Mouse (Mus musculus) olfactory bulb, adult 2 months (tissue): Measurements from ENCODE around the gene Rasgef1a. TPM values are rescaled to one million over a fixed set of nuclear protein-coding genes. Genes with fewer than 3 reads are reported as not detected.

Experiments used
- H3K27ac ChIP-seq: fragments of 200-500 bp; 2 replicates; pipeline ENCODE4 v1.5.1; 2012; ENCODE audit warnings: low read depth, low read length; ENCODE audit not compliant: insufficient read depth
- H3K4me1 ChIP-seq: fragments of 200-500 bp; 2 replicates; pipeline ENCODE4 v1.6.1; 2012; ENCODE audit warnings: low read length; ENCODE audit not compliant: control insufficient read depth, insufficient read depth
- H3K4me3 ChIP-seq: fragments of 200-500 bp; 2 replicates; pipeline ENCODE4 v1.5.1; 2012; ENCODE audit warnings: mild to moderate bottlenecking, low read depth, low read length, moderate library complexity; ENCODE audit not compliant: insufficient read depth
- CTCF ChIP-seq: fragments of 200-500 bp; IDR thresholded peaks from 2 replicates; pipeline ENCODE4 v1.5.1; 2012; ENCODE audit warnings: low read depth, mild to moderate bottlenecking, low read length, moderate library complexity; ENCODE audit not compliant: insufficient read depth
- POLR2A ChIP-seq: fragments of 200-500 bp; IDR thresholded peaks from 2 replicates; pipeline ENCODE4 v1.6.1; 2012; ENCODE audit warnings: mild to moderate bottlenecking, low read depth, low read length, moderate library complexity; ENCODE audit not compliant: insufficient read depth
- WGBS: fragments of 180-500 bp; shearing (Covaris S2); methylation state at CpG from one replicate; pipeline ENCODE4 v1.1.7; 2018; 5-methylcytosine and 5-hydroxymethylcytosine counted together
- polyA plus RNA-seq: library from polyadenylated mRNA; stranded (reverse); fragments of >200 nt; gene quantifications from 2 replicates; pipeline ENCODE4 v1.2.4, GENCODE M21; 2012; ENCODE audit warnings: low replicate concordance; ENCODE audit not compliant: missing spikeins, insufficient read depth, insufficient read length

The Rasgef1a gene
- polyA plus RNA-seq, 1 experiment, result not detected

DNA sequence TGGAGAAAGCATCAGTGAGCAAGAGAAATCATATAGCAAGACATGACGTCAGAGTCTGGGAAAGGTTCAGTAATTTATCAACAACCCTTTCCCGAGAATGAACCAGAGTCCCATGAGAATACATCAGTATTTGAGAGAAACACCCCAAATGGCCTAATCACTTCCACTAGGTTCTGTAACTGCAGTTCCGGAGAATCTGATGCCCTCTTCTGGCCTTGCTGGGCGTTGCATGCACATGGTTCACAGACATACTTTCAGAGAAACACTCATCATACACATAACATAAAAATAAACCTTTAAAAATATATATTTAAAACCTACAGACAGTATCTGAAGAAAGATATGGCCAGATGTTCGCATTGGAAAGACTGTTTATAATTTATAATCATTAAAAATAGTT is 3.9 kb upstream of the Rasgef1a start:
- Histone ChIP-seq H3K4me1 (peaks cover 9% of the 10 kb centered on the region), H3K4me3 (no peak overlapping the region), H3K27ac (no peak overlapping the region)
- no peak for TF ChIP-seq CTCF
- no peak for TF ChIP-seq POLR2A
- 55% methylated on average over 5 of the region's 5 CpGs for WGBS

GRCm38 (mm10) chr6:118007843-118008539 is 3.2 kb upstream of the Rasgef1a start:
- 43% methylated on average over 4 of the region's 4 CpGs for WGBS
- peaks cover 11% of the 10 kb centered on the region for H3K4me1 ChIP-seq
- no peak overlapping the region for H3K4me3 ChIP-seq
- no peak for TF ChIP-seq CTCF
- TF ChIP-seq POLR2A, result no peak
- H3K27ac ChIP-seq, result no peak overlapping the region

- H3K4me1 ChIP-seq, result peaks cover 34% of the 10 kb centered on the region
- WGBS, result 55% methylated on average over 3 of the region's 3 CpGs
- 0 out of 2 replicates have a peak overlapping the region, but pooled peaks have one; percentile 74 for H3K27ac ChIP-seq
- no peak for TF ChIP-seq POLR2A
- TF ChIP-seq CTCF, result no peak
- H3K4me3 ChIP-seq, result no peak overlapping the region
Observed at GRCm38 (mm10) chr6:118010256-118010655, 982 bp upstream of the Rasgef1a start.

DNA sequence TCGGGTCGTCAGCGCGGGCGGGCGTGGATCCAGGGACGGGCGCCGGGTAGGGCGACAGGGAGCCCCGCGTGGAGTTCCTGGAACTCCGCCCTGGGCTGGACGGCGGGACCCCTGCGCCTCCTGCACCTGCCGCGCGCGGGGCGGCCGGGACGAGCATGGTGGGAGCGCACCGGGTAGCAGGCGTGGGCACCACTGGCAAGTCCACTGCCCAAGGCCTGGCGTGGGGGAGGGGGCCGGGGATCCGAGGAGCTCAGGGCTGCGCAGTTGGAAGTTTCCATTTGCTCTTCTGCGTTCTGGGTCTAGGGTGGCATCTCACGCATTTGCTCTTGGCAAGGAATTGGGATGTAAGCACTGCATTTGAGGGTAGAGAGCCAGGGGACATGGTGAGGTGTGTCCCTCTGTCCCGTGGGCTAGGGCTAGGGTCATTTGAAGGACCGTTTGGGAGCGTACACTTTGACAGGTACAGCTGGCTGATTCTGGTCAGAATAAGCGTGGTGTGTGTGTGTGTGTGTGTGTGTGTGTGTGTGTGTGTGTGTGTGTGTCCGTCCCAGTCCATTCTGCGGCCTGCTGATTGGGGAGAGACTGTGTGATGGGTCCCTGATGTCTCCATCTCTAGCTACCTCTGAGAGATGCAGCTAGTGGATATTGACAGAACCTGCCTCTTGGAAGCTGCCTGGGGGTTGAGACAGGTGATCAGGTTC is 528 bp downstream of the Rasgef1a start:
- peak overlapping the region; percentile 96 for H3K27ac ChIP-seq

DNA sequence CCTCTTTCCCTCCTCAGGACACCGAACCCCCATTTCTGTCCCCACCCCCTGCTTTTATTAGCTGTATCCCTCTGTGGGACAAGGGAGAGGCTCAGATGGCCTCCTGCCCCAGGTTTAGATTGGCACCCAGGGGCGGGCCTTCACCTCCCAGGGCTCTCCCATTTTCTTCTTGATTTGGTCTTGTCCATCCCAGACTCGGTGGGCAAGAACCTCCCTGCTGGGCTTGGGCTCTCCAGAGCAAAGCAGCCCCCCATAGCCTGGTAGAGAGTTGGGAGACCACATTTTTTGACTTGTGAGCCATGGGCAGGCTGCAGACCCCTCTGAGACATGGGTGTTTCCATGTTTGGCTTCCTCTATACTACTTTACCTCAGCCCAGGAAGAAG is 1.1 kb downstream of the Rasgef1a start:
- Histone ChIP-seq H3K4me3 (peak overlapping the region; percentile 79), H3K27ac (peak overlapping the region; percentile 96), H3K4me1 (peaks cover 46% of the 10 kb centered on the region)
- WGBS, result 39% methylated on average over 3 of the region's 3 CpGs
- TF ChIP-seq CTCF (no peak), POLR2A (no peak)

More for the DNA sequence above, 528 bp downstream of the Rasgef1a start:
- H3K4me3 ChIP-seq, result peak overlapping the region; percentile 79
- TF ChIP-seq CTCF (no peak), POLR2A (no peak)
- peaks cover 40% of the 10 kb centered on the region for H3K4me1 ChIP-seq
- 6% methylated on average over 36 of the region's 38 CpGs for WGBS

GRCm38 (mm10) chr6:118012987-118013866 is 2.0 kb downstream of the Rasgef1a start:
- WGBS, result 42% methylated on average over 11 of the region's 11 CpGs
- H3K27ac ChIP-seq, result peak overlapping the region; percentile 96
- peaks cover 54% of the 10 kb centered on the region for H3K4me1 ChIP-seq
- peak overlapping the region; percentile 79 for H3K4me3 ChIP-seq
- TF ChIP-seq POLR2A (peak; percentile 14; the same call in 1 of the 2 replicates), CTCF (no peak)

DNA sequence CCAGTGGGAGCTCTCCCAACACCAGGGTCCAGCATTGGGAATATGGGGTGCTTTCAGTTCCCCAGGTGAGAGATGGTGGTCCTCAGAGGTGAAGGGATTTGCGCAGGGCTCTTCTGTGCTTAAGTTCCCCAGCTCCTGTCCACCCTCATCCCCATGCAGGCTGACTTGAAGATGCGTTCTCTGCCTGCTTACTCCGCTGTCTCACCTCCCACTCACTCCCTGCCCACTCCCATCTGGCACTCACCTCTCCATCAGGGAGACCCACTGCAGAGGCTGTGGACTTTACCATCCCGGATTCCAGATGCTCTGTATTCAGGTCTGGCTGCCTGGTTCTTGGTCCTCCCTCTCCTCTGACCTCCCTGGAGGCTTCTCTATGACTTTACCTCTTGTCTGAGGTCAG is 3.6 kb downstream of the Rasgef1a start:
- WGBS, result 46% methylated on average over 4 of the region's 4 CpGs
- Histone ChIP-seq H3K27ac (peak overlapping the region; percentile 96), H3K4me3 (no peak overlapping the region), H3K4me1 (peaks cover 68% of the 10 kb centered on the region)
- no peak for TF ChIP-seq CTCF
- no peak for TF ChIP-seq POLR2A

GRCm38 (mm10) chr6:118015971-118016370 is 4.7 kb downstream of the Rasgef1a start:
- H3K4me1 ChIP-seq, result peaks cover 66% of the 10 kb centered on the region
- TF ChIP-seq CTCF (no peak), POLR2A (no peak)
- WGBS, result 29% methylated on average over 3 of the region's 3 CpGs
- H3K27ac ChIP-seq, result peak overlapping the region; percentile 96
- no peak overlapping the region for H3K4me3 ChIP-seq
